Mouse (Mus musculus) heart, postnatal 36 days (tissue): ENCODE measurements around the gene Gclc. TPM values are rescaled to one million over a fixed set of nuclear protein-coding genes. Genes with fewer than 3 reads are reported as not detected.

Experiments used
- DNase-seq, 2 experiments: peaks; one replicate each; pipeline ENCODE4 v3.0.0; 2021 to 2022
- intact Hi-C: fragments of 180-260 bp; cut with DNase I; formaldehyde crosslinking; loops from one replicate; pipeline ENCODE4 v1.15.1; 2025
- total RNA-seq, 2 experiments: library from RNA; stranded (reverse); gene quantifications; 2 replicates each; pipeline ENCODE4 v1.2.3; 2021

The Gclc gene
- total RNA-seq, 2 experiments from 2014 or later: 9.4 to 13.8 TPM

DNA sequence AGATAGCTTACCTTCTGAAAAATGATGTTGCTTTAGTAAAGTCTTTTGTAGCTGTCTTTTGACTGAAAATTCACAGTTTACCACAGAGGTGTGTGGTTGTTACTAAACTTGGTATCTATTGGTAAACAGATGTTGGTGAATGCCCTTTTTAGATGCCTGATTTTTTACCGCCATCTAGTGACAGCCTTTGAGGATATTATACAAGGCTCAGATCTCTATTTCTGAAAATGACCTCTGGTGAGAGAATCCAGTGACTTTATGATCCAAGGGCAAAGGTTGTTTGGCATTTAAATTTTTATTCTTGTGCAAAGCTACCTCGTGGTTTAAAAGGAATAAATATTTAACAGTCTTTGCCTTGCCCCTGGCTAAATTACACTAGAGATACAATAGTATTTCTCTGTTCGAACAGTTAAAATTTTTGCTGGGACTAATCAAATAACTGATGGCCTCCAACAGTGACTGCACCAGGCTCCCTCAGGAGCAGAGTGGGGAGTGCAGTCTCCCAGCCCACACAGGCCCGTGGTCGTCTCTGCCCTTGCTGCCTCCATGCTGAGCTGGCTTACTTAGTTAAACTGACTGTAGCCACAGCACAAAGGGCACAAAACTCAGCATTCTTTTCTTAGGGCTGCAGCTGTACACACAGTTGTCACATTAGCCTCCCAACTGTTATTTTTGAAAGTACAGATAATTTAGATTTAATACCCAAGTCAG lies 27.3 kb downstream of the Gclc start:
- no peak for DNase-seq

GRCm38 (mm10) chr9:77782201-77782600 lies 27.9 kb downstream of the Gclc start:
- intact Hi-C loops: loop anchor here (5.0 to 10.0 kb wide), 2 partner anchors 170 to 387 kb away; no protein-coding TSS in a partner anchor
- DNase-seq: no peak

More for the DNA sequence above, 27.3 kb downstream of the Gclc start:
- intact Hi-C loops: loop anchor here (1.0 to 10.0 kb wide), 4 partner anchors 119 to 387 kb away; no protein-coding TSS in a partner anchor

DNA sequence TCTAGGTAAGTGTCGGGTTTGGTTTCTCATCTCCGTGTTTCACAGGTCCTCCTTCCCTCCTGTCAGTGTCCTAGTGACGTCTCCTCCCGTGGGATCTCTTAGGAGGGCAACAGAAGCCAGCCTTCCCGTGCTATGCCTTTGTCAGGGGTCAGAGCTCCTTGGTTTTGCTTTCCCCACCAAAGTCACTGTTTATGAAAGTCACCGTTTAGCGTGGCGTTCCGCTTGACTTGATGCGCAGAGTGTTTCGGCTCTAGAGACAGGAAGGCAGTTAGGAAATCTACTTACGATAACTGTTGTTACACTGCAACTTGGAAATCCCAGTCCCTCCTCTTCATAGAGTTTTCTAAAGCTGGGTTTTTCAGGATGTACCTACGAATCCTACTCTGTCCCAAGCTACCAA lies 28.7 kb downstream of the Gclc start:
- DNase-seq: no peak
- intact Hi-C loops: loop anchor here (5.0 to 10.0 kb wide), 2 partner anchors 171 to 388 kb away; no protein-coding TSS in a partner anchor

DNA sequence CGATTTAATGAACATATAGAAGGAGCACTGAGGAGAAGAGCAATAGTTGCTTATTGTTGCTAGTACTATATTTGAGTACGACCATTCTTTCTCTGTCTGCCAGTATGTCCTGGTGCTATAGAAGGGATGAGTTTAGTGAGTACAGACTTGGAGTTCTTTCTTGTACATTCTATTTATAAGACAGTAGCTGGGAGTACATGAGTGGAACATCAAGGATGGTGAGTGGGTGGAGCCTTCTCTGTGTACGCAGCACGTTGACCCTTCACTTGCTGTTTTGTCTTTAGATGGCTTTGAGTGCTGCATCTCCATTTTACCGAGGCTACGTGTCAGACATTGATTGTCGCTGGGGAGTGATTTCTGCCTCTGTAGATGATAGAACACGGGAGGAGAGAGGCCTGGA lies 31.1 kb downstream of the Gclc start:
- DNase-seq: no peak
- intact Hi-C loops: loop anchor here (10.0 kb wide), 1 partner anchor 391 kb away; no protein-coding TSS in a partner anchor

DNA sequence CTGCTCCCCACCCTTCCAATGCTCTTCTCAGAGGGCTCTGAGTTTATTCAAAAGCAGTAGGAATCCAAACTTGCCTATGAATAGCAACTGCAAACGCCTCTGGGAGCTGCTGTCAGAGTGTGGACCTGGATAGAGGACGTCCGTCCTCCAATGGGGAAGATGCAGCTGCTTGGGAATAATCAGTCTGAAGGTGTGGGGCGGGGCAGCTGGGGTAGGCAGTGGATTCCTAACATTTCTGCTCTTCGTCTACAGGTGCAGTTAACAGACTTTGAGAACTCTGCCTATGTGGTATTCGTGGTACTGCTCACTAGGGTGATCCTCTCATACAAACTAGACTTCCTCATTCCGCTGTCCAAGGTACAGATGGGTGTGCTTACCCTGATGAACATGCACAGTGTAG lies 33.6 kb downstream of the Gclc start:
- intact Hi-C loops: loop anchor here (10.0 kb wide), 1 partner anchor 393 kb away; no protein-coding TSS in a partner anchor
- no peak for DNase-seq

GRCm38 (mm10) chr9:77789615-77790348 lies 35.4 kb downstream of the Gclc start:
- intact Hi-C loops: loop anchor here (10.0 kb wide), 1 partner anchor 395 kb away; no protein-coding TSS in a partner anchor
- peak; percentile 22 to 34 for DNase-seq

GRCm38 (mm10) chr9:77793838-77794237 lies 39.5 kb downstream of the Gclc start:
- no peak for DNase-seq
- intact Hi-C loops: no loop called here

GRCm38 (mm10) chr9:77802461-77802860 lies 48.1 kb downstream of the Gclc start:
- peak; percentile 25 to 48 for DNase-seq
- intact Hi-C loops: loop anchor here (1.0 to 2.0 kb wide), 2 partner anchors 204 to 236 kb away; no protein-coding TSS in a partner anchor

DNA sequence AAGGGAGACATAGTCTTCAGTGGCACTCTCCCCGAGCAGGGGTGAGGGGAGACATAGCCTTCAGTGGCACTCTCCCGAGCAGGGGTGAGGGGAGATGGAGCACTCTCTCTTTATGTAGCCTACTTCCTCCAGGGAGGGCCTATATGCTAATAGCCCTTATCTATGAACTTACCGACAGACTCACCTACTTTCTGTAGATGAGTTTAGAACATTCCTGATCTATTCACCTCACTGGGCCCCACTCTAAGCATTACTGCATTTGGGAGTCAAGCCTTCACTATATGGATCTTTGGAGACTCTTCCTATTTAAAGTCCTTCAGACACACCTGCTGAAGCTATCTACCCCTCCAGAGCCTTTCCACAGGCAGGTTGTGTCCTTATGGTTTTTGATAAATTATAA lies 52.1 kb downstream of the Gclc start:
- intact Hi-C loops: loop anchor here (1.0 kb wide), 3 partner anchors 200 to 233 kb away; no protein-coding TSS in a partner anchor
- no peak for DNase-seq

GRCm38 (mm10) chr9:77806842-77807668 lies 52.7 kb downstream of the Gclc start:
- peak; percentile 87 to 90 for DNase-seq
- intact Hi-C loops: loop anchor here (1.0 kb wide), 4 partner anchors 103 to 232 kb away; no protein-coding TSS in a partner anchor

DNA sequence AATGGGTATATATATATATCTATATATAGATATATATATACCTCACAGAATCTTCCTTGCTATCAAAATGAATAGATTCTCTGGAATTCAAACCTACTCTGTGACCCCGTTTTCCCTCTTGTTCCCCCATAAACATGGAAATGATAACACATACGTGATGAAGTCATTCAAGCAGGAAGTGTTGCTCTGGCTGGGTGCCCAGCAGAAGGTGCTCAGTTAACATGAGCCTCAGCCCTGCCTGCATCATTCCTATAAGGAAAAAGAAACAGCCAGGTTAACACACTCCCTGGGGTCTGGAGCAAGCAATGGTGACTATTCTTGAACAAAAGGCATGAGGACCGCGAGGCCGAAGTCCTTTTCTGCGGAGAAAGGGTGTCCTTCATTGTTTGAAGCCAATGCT lies 54.1 kb downstream of the Gclc start:
- peak in 1 of 2 experiments; percentile 23 for DNase-seq
- intact Hi-C loops: no loop called here

DNA sequence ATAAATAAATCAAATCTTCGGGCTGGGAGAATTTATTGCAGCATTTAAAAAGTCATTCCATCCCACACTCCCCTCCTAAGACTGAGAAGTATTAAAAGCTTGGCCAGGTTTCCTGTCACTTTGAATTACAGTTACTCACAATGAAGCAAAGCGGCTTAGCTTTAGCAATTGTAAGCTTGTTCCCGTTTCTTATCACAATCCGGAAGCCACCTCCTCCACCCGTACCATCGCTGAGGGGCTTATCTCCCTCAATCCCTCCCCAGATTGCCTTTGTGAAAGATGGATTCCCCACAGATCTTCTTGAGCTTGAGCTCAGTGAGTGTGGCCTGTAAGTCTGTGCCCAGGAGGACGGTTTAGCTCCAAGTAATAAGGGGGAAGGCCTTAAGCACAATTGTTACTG lies 64.5 kb downstream of the Gclc start:
- intact Hi-C loops: no loop called here
- DNase-seq: no peak

- intact Hi-C loops: no loop called here
- no peak for DNase-seq
Measured at GRCm38 (mm10) chr9:77819318-77819717, 65.0 kb downstream of the Gclc start.

GRCm38 (mm10) chr9:77820836-77821235 lies 66.5 kb downstream of the Gclc start:
- no peak for DNase-seq
- intact Hi-C loops: no loop called here

DNA sequence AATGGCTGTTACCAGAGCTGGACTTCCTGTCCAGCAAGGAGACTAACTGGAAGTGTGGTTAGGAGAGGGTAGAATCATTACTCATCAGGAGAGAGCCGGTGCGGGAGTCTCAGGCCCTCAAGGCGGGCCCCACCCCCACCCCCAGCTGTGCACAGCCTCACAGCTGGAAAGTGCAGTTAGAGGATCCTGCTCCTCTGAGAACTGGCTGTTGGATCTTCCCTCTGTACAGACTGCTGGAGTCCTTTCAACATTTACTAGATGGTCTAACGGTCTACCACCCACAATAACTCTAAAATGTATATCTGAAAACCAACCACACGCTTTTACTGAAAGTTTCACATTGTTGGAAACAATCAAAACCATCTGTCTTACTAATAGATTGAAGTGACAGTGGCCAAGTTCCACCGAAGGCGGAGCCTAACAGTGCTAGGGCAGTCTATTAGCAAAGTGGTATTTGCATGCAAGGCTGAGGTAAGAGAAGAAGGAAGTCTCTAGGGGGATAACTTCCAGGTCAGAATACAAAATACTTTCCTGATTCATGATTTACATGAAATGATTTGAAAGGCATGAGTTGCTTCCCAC lies 71.1 kb downstream of the Gclc start:
- DNase-seq: peak in 1 of 2 experiments; percentile 42
- intact Hi-C loops: no loop called here

DNA sequence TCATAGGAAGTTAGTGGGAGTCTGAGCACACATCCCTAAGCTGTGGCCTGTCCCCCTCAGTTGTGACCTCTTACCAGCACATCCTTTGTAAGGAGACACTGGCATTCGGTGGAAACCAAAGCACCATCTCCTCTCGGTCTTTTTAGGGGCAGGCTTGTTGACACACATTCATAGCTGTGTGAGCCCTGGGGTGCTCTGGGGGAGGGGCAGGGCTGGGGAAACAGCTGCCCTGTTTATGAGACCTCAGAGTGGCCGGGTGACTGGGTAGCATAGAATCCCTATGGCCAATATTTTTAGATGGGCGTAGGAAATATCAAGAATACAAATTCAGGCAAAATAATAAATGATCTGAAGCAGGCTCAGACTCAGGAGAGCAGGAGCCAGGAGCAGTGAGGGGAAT lies 71.9 kb downstream of the Gclc start:
- intact Hi-C loops: no loop called here
- DNase-seq: no peak

- no peak for DNase-seq
- intact Hi-C loops: no loop called here
Measured at GRCm38 (mm10) chr9:77828531-77828965, 74.2 kb downstream of the Gclc start.

- intact Hi-C loops: no loop called here
Measured at GRCm38 (mm10) chr9:77834259-77834993, 80.1 kb downstream of the Gclc start.

DNA sequence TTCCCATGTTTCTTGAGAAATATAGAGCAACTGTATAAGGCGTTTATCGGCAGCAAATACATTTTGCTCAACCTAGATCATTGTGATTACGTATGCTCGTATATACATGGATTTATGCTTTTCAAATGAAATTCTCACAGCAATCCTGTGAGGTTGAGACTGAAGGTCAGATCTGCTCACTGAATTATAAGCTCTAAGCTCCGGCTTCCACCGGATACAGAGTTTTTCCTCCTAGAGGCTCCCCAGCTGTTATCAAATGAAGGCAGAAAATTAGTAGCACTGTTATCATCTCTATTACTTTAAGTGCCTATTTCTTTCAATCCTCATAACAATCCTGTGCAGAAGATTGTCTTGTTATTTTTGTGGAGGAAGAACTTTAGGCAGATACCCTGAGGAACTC lies 80.8 kb downstream of the Gclc start:
- intact Hi-C loops: loop anchor here (5.0 kb wide), 1 partner anchor 72 kb away; no protein-coding TSS in a partner anchor
- no peak for DNase-seq

More at GRCm38 (mm10) chr9:77834259-77834993, 80.1 kb downstream of the Gclc start:
- DNase-seq: peak in 1 of 2 experiments; percentile 11
